Mouse (Mus musculus): ENCODE results near the gene Ppp1r12c.
"Not testable (repeated sequence)": the region's sequence is repeated elsewhere in the genome, so short reads cannot be mapped to it uniquely, and the experiment has no call there.

The Ppp1r12c gene

GRCm38 (mm10) chr7:4501558-4502397, at the start of gene Ppp1r12c:
Gene Ppp1r12c (minus strand): TSS chr7:4501680.
- DNase-seq (ENCODE audit: low read depth): peak; percentile 96

GRCm38 (mm10) chr7:4547221-4547641, 45.8 kb upstream of the Ppp1r12c start, which contains the start of gene Syt5:
Gene Syt5 (minus strand): TSS chr7:4547541.
- no peak for DNase-seq (ENCODE audit: low read depth)

- DNase-seq (ENCODE audit: low read depth): no peak
These were observed 45.2 kb upstream of the Ppp1r12c start for GRCm38 (mm10) chr7:4546591-4547131.

- no peak for DNase-seq (ENCODE audit: low read depth)
These were observed 44.6 kb upstream of the Ppp1r12c start for GRCm38 (mm10) chr7:4546050-4546449.

GRCm38 (mm10) chr7:4542013-4542412, 40.5 kb upstream of the Ppp1r12c start:
- DNase-seq (ENCODE audit: low read depth): no peak

- DNase-seq (ENCODE audit: low read depth): no peak
These were observed 39.9 kb upstream of the Ppp1r12c start for GRCm38 (mm10) chr7:4541344-4541743.

- no peak for DNase-seq (ENCODE audit: low read depth)
These were observed 37.5 kb upstream of the Ppp1r12c start for GRCm38 (mm10) chr7:4539019-4539418.

GRCm38 (mm10) chr7:4537181-4537580, 35.7 kb upstream of the Ppp1r12c start:
- DNase-seq (ENCODE audit: low read depth): no peak

- no peak for DNase-seq (ENCODE audit: low read depth)
These were observed 34.9 kb upstream of the Ppp1r12c start for GRCm38 (mm10) chr7:4536369-4536768.

- DNase-seq (ENCODE audit: low read depth): peak; percentile 58
These were observed 30.7 kb upstream of the Ppp1r12c start, which contains the start of gene Dnaaf3 for GRCm38 (mm10) chr7:4532005-4532729. Gene Dnaaf3 (minus strand): TSS chr7:4532453.

- DNase-seq (ENCODE audit: low read depth): not testable (repeated sequence)
These were observed 28.7 kb upstream of the Ppp1r12c start for GRCm38 (mm10) chr7:4530166-4530565.

- no peak for DNase-seq (ENCODE audit: low read depth)
These were observed 25.8 kb upstream of the Ppp1r12c start for GRCm38 (mm10) chr7:4527302-4527689.

GRCm38 (mm10) chr7:4526341-4527301, 25.1 kb upstream of the Ppp1r12c start:
- peak; percentile 79 for DNase-seq (ENCODE audit: low read depth)

GRCm38 (mm10) chr7:4524212-4524922, 22.9 kb upstream of the Ppp1r12c start, which contains the start of gene Tnni3:
Gene Tnni3 (minus strand): TSS chr7:4524229.
- DNase-seq (ENCODE audit: low read depth): peak; percentile 73

- DNase-seq (ENCODE audit: low read depth): no peak
These were observed 22.0 kb upstream of the Ppp1r12c start for GRCm38 (mm10) chr7:4523205-4524130.

GRCm38 (mm10) chr7:4522292-4522691, 20.8 kb upstream of the Ppp1r12c start:
- DNase-seq (ENCODE audit: low read depth): no peak

GRCm38 (mm10) chr7:4521231-4522003, 19.9 kb upstream of the Ppp1r12c start:
- no peak for DNase-seq (ENCODE audit: low read depth)

- DNase-seq (ENCODE audit: low read depth): no peak
These were observed 17.0 kb upstream of the Ppp1r12c start for GRCm38 (mm10) chr7:4518487-4518886.

All from NIH3T3 (cell line).